Mouse (Mus musculus): Measurements from ENCODE around the gene Tspan5.

The Tspan5 gene

GRCm38 (mm10) chr3:138741649-138742565 lies at the start of gene Tspan5:
Gene Tspan5 (plus strand): TSS chr3:138742195.
- DNase-seq: peak; percentile 88

- DNase-seq: no peak
These were observed 49.7 kb upstream of the Tspan5 start for GRCm38 (mm10) chr3:138692302-138692701.

- no peak for DNase-seq
These were observed 38.6 kb upstream of the Tspan5 start for GRCm38 (mm10) chr3:138703399-138703798.

GRCm38 (mm10) chr3:138704469-138704868 lies 37.5 kb upstream of the Tspan5 start:
- DNase-seq: no peak

GRCm38 (mm10) chr3:138705875-138706274 lies 36.1 kb upstream of the Tspan5 start:
- DNase-seq: no peak

- no peak for DNase-seq
These were observed 32.8 kb upstream of the Tspan5 start for GRCm38 (mm10) chr3:138709183-138709582.

- DNase-seq: no peak
These were observed 30.0 kb upstream of the Tspan5 start for GRCm38 (mm10) chr3:138711971-138712370.

- no peak for DNase-seq
These were observed 29.4 kb upstream of the Tspan5 start for GRCm38 (mm10) chr3:138712452-138713140.

GRCm38 (mm10) chr3:138713141-138713540 lies 28.9 kb upstream of the Tspan5 start:
- no peak for DNase-seq

- DNase-seq: no peak
These were observed 27.2 kb upstream of the Tspan5 start for GRCm38 (mm10) chr3:138714788-138715187.

- DNase-seq: no peak
These were observed 26.8 kb upstream of the Tspan5 start for GRCm38 (mm10) chr3:138715212-138715611.

- no peak for DNase-seq
These were observed 25.0 kb upstream of the Tspan5 start for GRCm38 (mm10) chr3:138717040-138717439.

GRCm38 (mm10) chr3:138722152-138722551 lies 19.8 kb upstream of the Tspan5 start:
- DNase-seq: no peak

- DNase-seq: no peak
These were observed 14.4 kb upstream of the Tspan5 start for GRCm38 (mm10) chr3:138727571-138727970.

- DNase-seq: no peak
These were observed 13.2 kb upstream of the Tspan5 start for GRCm38 (mm10) chr3:138728840-138729239.

- DNase-seq: no peak
These were observed 11.2 kb upstream of the Tspan5 start for GRCm38 (mm10) chr3:138730812-138731211.

GRCm38 (mm10) chr3:138735760-138736159 lies 6.2 kb upstream of the Tspan5 start:
- peak; percentile 57 for DNase-seq

- no peak for DNase-seq
These were observed 2.8 kb upstream of the Tspan5 start for GRCm38 (mm10) chr3:138739150-138739700.

GRCm38 (mm10) chr3:138740291-138740690 lies 1.7 kb upstream of the Tspan5 start:
- no peak for DNase-seq

- DNase-seq: no peak
These were observed 1.0 kb upstream of the Tspan5 start for GRCm38 (mm10) chr3:138740843-138741540.

- DNase-seq: peak; percentile 52
These were observed 553 bp downstream of the Tspan5 start for GRCm38 (mm10) chr3:138742566-138742930.

- peak; percentile 80 for DNase-seq
These were observed 1.2 kb downstream of the Tspan5 start for GRCm38 (mm10) chr3:138743061-138743671.

All from right cerebral cortex, adult 18-20 months (tissue).